Mouse (Mus musculus) ES-Bruce4 (cell line): ENCODE measurements around the gene Btnl2. TPM values are rescaled to one million over a fixed set of nuclear protein-coding genes. Genes with fewer than 3 reads are reported as not detected.

Source experiments
- H3K27ac ChIP-seq: 2 replicates; pipeline ENCODE4 v1.5.1; 2012; ENCODE audit warnings: low read length, inconsistent platforms; ENCODE audit not compliant: insufficient read depth
- H3K27me3 ChIP-seq: 2 replicates; pipeline ENCODE4 v1.6.1; 2012; ENCODE audit warnings: mild to moderate bottlenecking, low read length, inconsistent platforms; ENCODE audit not compliant: control insufficient read depth, poor library complexity, insufficient read depth, severe bottlenecking
- H3K36me3 ChIP-seq: 2 replicates; pipeline ENCODE4 v1.6.1; 2012; ENCODE audit warnings: inconsistent platforms, mild to moderate bottlenecking, low read length, moderate library complexity; ENCODE audit not compliant: control insufficient read depth, poor library complexity, insufficient read depth, severe bottlenecking
- H3K4me1 ChIP-seq: one replicate; pipeline ENCODE4 v1.8.1; 2011; ENCODE audit warnings: low read length; ENCODE audit not compliant: control insufficient read depth, insufficient read depth
- H3K4me3 ChIP-seq: 2 replicates; pipeline ENCODE4 v1.5.1; 2011; ENCODE audit warnings: low read depth, mild to moderate bottlenecking, low read length
- H3K9ac ChIP-seq: 2 replicates; pipeline ENCODE4 v1.6.1; 2012; ENCODE audit warnings: low read depth, mild to moderate bottlenecking, inconsistent platforms; ENCODE audit not compliant: poor library complexity, severe bottlenecking
- H3K9me3 ChIP-seq: replicated peaks from 2 replicates; pipeline ENCODE4 v1.6.1; 2012; ENCODE audit warnings: mild to moderate bottlenecking, low read length, inconsistent platforms; ENCODE audit not compliant: control insufficient read depth, poor library complexity, insufficient read depth, severe bottlenecking
- CTCF ChIP-seq: IDR thresholded peaks from one replicate; pipeline ENCODE4 v1.8.1; 2011; ENCODE audit warnings: low read depth, low read length
- EP300 ChIP-seq: IDR thresholded peaks from 2 replicates; pipeline ENCODE4 v1.6.1; 2011; ENCODE audit warnings: low read depth, low read length; ENCODE audit not compliant: insufficient read depth
- POLR2A ChIP-seq: IDR thresholded peaks from one replicate; pipeline ENCODE4 v1.8.1; 2011; ENCODE audit warnings: low read length; ENCODE audit not compliant: insufficient read depth
- polyA plus RNA-seq: library from polyadenylated mRNA; stranded (reverse); fragments of >200 nt; gene quantifications from 2 replicates; pipeline ENCODE4 v1.2.4, GENCODE M21; 2011; ENCODE audit warnings: low read depth; ENCODE audit not compliant: missing spikeins, insufficient read depth, insufficient read length

Gene Btnl2
- polyA plus RNA-seq, 1 experiment, result not detected

DNA sequence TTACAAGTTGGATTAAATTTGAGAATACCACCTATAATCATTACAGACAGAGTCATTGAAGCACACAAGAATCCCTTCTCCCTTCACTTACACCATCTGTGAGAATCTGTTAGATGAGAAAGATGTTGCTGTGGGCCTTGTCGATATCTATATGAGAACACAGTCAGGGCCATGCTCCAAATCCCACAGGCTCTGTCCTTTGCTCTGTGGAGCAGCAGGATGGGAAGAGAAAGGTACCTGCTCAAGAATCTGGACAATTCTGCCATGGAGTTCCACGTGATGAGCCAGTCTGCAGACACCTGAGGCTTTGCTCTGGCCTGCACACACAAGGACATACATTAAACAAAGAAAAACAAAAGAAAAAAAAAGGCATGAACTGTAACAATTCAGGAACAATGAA is 37.9 kb upstream of the Btnl2 start:
- H3K9ac ChIP-seq, result no peak overlapping the region
- no peaks in the 10 kb centered on the region for H3K27me3 ChIP-seq
- no peaks in the 10 kb centered on the region for H3K36me3 ChIP-seq
- no peaks in the 10 kb centered on the region for H3K4me1 ChIP-seq
- H3K27ac ChIP-seq, result no peak overlapping the region
- no peaks in the 10 kb centered on the region for H3K9me3 ChIP-seq
- H3K4me3 ChIP-seq, result no peak overlapping the region
- TF ChIP-seq EP300 (no peak), POLR2A (no peak), CTCF (no peak)

DNA sequence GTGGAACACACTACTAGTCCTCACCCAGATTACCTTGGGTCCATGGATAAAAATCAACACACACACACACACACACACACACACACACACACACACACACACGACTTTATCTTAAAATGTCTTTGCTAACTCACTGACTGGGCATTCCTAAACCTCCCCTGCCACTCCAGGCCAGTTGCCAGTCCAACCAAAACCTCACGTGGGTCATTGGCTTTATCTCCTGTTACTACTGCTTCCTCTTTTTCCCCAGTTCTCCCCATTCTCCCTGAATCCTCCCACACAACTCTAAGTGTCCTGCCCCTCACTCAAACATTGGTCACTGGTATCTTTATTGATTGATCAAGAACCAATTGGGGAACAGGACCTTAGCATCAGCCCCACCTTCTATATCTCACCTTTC is 37.3 kb upstream of the Btnl2 start:
- no peaks in the 10 kb centered on the region for H3K9me3 ChIP-seq
- H3K27ac ChIP-seq, result no peak overlapping the region
- no peak overlapping the region for H3K4me3 ChIP-seq
- H3K9ac ChIP-seq, result no peak overlapping the region
- no peaks in the 10 kb centered on the region for H3K27me3 ChIP-seq
- H3K36me3 ChIP-seq, result no peaks in the 10 kb centered on the region
- no peaks in the 10 kb centered on the region for H3K4me1 ChIP-seq
- TF ChIP-seq EP300 (no peak), CTCF (no peak), POLR2A (no peak)

DNA sequence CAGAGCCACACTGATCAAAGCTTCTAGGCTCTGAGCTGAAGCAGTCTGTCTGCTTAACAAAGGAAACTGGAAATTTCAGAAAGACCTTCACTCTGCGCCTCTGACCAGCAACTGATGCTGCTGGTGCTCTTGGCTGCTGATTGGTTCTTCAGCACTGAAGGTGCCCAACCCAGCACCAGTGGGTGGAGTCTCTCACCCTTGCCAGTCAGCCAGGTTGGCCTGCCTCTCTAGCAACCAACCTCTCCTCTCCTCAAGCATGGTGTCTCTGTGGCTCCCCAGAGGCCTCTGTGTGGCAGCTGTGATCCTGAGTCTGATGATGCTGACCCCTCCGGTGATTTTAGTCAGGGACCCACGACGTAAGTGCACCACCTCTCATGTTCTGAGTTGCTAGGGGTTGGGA is 29.2 kb upstream of the Btnl2 start, which contains the start of gene H2-Eb2:
TSS of gene H2-Eb2 (plus strand) at position 230 of the 400 bp plus-strand sequence.
- Histone ChIP-seq H3K36me3 (no peaks in the 10 kb centered on the region), H3K27ac (no peak within 1 kb of the TSS), H3K27me3 (no peaks in the 10 kb centered on the region), H3K9me3 (no peaks in the 10 kb centered on the region), H3K4me3 (no peak within 1 kb of the TSS), H3K9ac (no peak within 1 kb of the TSS), H3K4me1 (no peaks in the 10 kb centered on the region)
- TF ChIP-seq POLR2A (no peak), CTCF (no peak), EP300 (no peak)

DNA sequence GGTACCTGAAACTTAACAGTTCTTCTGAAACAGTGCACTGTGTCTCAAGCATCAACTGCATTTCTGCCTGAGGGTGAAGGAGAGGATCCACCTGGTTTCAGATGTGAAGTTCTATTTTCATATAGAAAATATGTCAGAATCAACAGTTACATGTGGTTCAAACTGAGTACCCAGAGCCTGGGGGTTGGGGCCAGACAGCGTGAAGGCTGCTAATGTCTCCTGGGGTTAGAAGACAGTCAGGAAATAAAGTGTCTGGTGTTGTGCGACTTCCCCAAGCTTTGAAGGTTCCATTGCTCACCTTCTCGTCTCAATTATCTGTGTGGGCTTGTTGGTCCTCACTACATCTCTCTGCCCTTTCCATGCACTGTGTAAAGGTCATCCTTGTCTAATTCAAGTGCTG is 28.2 kb upstream of the Btnl2 start:
- H3K27me3 ChIP-seq, result no peaks in the 10 kb centered on the region
- H3K27ac ChIP-seq, result no peak overlapping the region
- H3K4me1 ChIP-seq, result no peaks in the 10 kb centered on the region
- H3K9ac ChIP-seq, result no peak overlapping the region
- no peaks in the 10 kb centered on the region for H3K9me3 ChIP-seq
- no peaks in the 10 kb centered on the region for H3K36me3 ChIP-seq
- TF ChIP-seq POLR2A (no peak), EP300 (no peak), CTCF (no peak)
- H3K4me3 ChIP-seq, result no peak overlapping the region

DNA sequence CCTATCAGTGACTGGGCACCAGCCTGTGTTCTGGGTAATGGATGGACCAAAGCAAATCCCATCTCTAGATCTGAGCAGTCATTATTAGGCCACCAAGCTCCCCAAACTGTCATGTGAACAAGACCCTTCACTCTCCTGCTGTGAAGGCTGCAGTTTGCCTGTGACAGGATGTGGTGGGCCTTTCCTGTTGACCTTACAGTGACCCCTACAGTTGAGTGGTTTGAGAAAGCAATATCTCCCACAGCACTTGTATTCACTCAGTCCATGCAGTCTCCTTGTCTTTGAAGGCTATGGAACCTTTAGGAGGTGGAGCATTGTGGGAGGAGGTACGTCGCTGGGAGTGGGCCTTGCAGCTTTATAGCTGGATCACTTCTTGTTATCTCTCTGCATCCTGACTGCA is 24.8 kb upstream of the Btnl2 start:
- H3K27ac ChIP-seq, result no peak overlapping the region
- H3K4me3 ChIP-seq, result no peak overlapping the region
- no peak overlapping the region for H3K9ac ChIP-seq
- H3K36me3 ChIP-seq, result no peaks in the 10 kb centered on the region
- no peaks in the 10 kb centered on the region for H3K9me3 ChIP-seq
- H3K27me3 ChIP-seq, result no peaks in the 10 kb centered on the region
- H3K4me1 ChIP-seq, result no peaks in the 10 kb centered on the region
- no peak for TF ChIP-seq POLR2A
- no peak for TF ChIP-seq EP300
- TF ChIP-seq CTCF, result no peak

DNA sequence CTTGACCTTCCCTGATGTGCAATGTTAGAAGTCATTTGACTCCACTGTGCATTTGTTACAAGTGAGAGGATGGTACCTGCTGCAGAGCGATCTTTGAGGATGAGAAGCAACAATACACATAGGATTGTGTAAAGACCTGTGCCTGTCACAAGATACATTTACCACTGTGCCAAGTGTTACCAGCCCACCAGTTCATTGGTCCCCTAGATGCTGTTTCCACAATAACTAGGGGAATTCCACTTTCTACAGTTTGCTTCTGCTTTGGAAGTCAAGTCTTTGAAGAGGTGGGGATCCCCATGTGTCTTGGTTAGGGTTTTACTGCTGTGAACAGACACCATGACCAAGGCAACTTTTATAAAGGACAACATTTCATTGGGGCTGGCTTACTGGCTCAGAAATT is 23.4 kb upstream of the Btnl2 start:
- no peak for TF ChIP-seq POLR2A
- no peak for TF ChIP-seq EP300
- TF ChIP-seq CTCF, result no peak
- H3K4me3 ChIP-seq, result no peak overlapping the region
- no peaks in the 10 kb centered on the region for H3K27me3 ChIP-seq
- no peak overlapping the region for H3K9ac ChIP-seq
- H3K36me3 ChIP-seq, result no peaks in the 10 kb centered on the region
- no peaks in the 10 kb centered on the region for H3K4me1 ChIP-seq
- no peaks in the 10 kb centered on the region for H3K9me3 ChIP-seq
- H3K27ac ChIP-seq, result no peak overlapping the region
